Comparison of ENCODE assay signal across 13 mouse cellular contexts in the genomic region with DNA sequence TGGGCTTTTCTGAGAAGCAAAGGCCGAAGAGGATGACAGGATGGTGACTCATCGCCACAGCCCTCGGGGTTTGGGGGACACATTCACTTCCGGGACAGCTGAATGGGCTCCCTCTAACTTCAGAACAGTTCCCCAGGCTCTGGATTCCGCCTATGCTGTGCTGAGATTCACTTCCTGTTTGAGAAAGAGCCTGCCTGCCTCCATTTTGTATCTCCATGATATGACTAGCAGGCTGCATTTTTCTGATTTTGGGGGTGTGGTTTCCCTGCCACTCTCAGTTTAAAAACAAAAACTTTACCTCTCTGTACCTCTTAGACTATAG. TPM values are rescaled to one million over a fixed set of nuclear protein-coding genes. Genes with fewer than 3 reads are reported as not detected.
DNase-seq lines count a peak whose midpoint lies in the region; ATAC-seq and TF ChIP-seq lines count a peak whose summit lies in the region.
"Had no signal": no experiment of that assay in that cellular context is flagged by ENCODE, and none has a peak within 500 bp of the region (broad histone marks: within the 10 kb centered on the region; RNA-seq: fewer than 3 reads in every experiment).

No protein-coding gene starts in this region.

- H3K4me1 ChIP-seq in E14TG2a.4 (replicated peaks; ENCODE audit: low read depth, low read length) = peaks cover 31% of the 10 kb centered on the region
- peaks cover 16% of the 10 kb centered on the region for H3K4me1 ChIP-seq in limb, embryonic 13.5 days
- H3K4me1 ChIP-seq: stomach, embryonic 15.5 days had no signal

- peak; percentile 29 to 49 for DNase-seq in kidney, postnatal 4 days
- DNase-seq in kidney, postnatal 25 days = no peak
- DNase-seq in A20 (ENCODE audit: low read depth, low spot score) = peak; percentile 19
- no peak for DNase-seq in adrenal gland, adult 18-20 months (ENCODE audit: low spot score in 2 of 2)
- DNase-seq in layer of hippocampus, postnatal 14 days (ENCODE audit: low spot score in 2 of 2) = no peak
- DNase-seq: cerebellum, postnatal 14 days; right cerebral cortex, postnatal 4 days had no signal

- 0 out of 2 replicates have a peak overlapping the region, but pooled peaks have one; percentile 10 for H3K9ac ChIP-seq in limb, embryonic 13.5 days
- H3K9ac ChIP-seq: stomach, embryonic 15.5 days had no signal

- H3K27me3 ChIP-seq in E14TG2a.4 (ENCODE audit: insufficient read depth, low read length) = peaks cover 35% of the 10 kb centered on the region
- no peaks in the 10 kb centered on the region for H3K27me3 ChIP-seq in limb, embryonic 13.5 days
- H3K27me3 ChIP-seq: stomach, embryonic 15.5 days had no signal

- H3K4me2 ChIP-seq in limb, embryonic 13.5 days (replicated peaks) = 0 out of 2 replicates have a peak overlapping the region, but pooled peaks have one; percentile 17
- H3K4me2 ChIP-seq: stomach, embryonic 15.5 days had no signal

- no peak for ATAC-seq in limb, embryonic 13.5 days (ENCODE audit: low FRiP score, low read depth)
- ATAC-seq in activated CD4-positive, CD25-positive, alpha-beta regulatory T cell, adult 4 months = no peak
- ATAC-seq: hindbrain, embryonic 16.5 days had no signal

- TF ChIP-seq CTCF in E14TG2a.4 (conservative IDR thresholded peaks at IDR 0.05; ENCODE audit: low read length) = no peak

- peak overlapping the region; percentile 55 for H3K4me3 ChIP-seq in E14TG2a.4 (replicated peaks; ENCODE audit: low read length)
- no peak overlapping the region for H3K4me3 ChIP-seq in limb, embryonic 13.5 days
- H3K4me3 ChIP-seq: stomach, embryonic 15.5 days had no signal

- H3K27ac ChIP-seq in limb, embryonic 13.5 days = no peak overlapping the region
- H3K27ac ChIP-seq: macrophage; stomach, embryonic 15.5 days had no signal

- WGBS in limb, embryonic 13.5 days = 44% methylated on average over 5 of the region's 5 CpGs

- peaks cover 11% of the 10 kb centered on the region for H3K9me3 ChIP-seq in E14TG2a.4 (ENCODE audit: low read length)
- H3K9me3 ChIP-seq in limb, embryonic 13.5 days = no peaks in the 10 kb centered on the region
- H3K9me3 ChIP-seq: stomach, embryonic 15.5 days had no signal

- H3K36me3 ChIP-seq in E14TG2a.4 (ENCODE audit: insufficient read depth, low read length) = no peaks in the 10 kb centered on the region
- H3K36me3 ChIP-seq in limb, embryonic 13.5 days = no peaks in the 10 kb centered on the region
- H3K36me3 ChIP-seq: stomach, embryonic 15.5 days had no signal

RNA-seq across cellular contexts. Expression of gene Olfm1, which starts 49.4 kb away (rescaled TPM):
- polyA plus RNA-seq in limb, embryonic 13.5 days (2015; fragmentation: Nextera tagmentation; extraction: Ambion mirVana) = 15.4 and 16.9 TPM in 2 replicates
- 10 to 100 TPM; 38.0 to 38.7 TPM for total RNA-seq in adrenal gland, adult 18-20 months (2021)
- total RNA-seq in layer of hippocampus, postnatal 14 days (2021) = 1,000 to 10,000 TPM; 1,124 to 1,184 TPM
- polyA plus RNA-seq in activated CD4-positive, CD25-positive, alpha-beta regulatory T cell, adult 4 months (2017; shearing (Covaris generic)) = under 1 TPM in 1 of 2 experiments, not detected in 1; 0.17 TPM

Comparison
In these comparisons a context has a peak if more than half of its experiments do, and no peak if none do; other contexts are left out.
1. DNase-seq: peak in kidney, postnatal 4 days (2 of 2) and A20 (single experiment); none in kidney, postnatal 25 days (0 of 2), adrenal gland, adult 18-20 months (0 of 2) and layer of hippocampus, postnatal 14 days (0 of 2).
2. RNA of gene Olfm1, which starts 49.4 kb away (total RNA-seq): 1,124 to 1,184 TPM in layer of hippocampus, postnatal 14 days; 38.0 to 38.7 TPM in adrenal gland, adult 18-20 months; every median in the first group is over 10 times any median in the second.